Mouse (Mus musculus) megakaryocyte, embryonic 14.5 days (primary cell): ENCODE measurements around the gene Mchr1. TPM values are rescaled to one million over a fixed set of nuclear protein-coding genes. Genes with fewer than 3 reads are reported as not detected.

Experiments
- H3K27me3 ChIP-seq: replicated peaks from 2 replicates; pipeline ENCODE3; 2012; ENCODE audit warnings: inconsistent platforms
- H3K36me3 ChIP-seq: replicated peaks from 2 replicates; pipeline ENCODE3; 2012; ENCODE audit warnings: low read length, inconsistent platforms, mixed read lengths
- H3K4me1 ChIP-seq: 2 replicates; pipeline ENCODE4 v1.6.1; 2012; ENCODE audit warnings: inconsistent platforms
- H3K4me3 ChIP-seq: replicated peaks from 2 replicates; pipeline ENCODE3; 2012; ENCODE audit warnings: moderate library complexity, mild to moderate bottlenecking, inconsistent platforms
- H3K9me3 ChIP-seq: 2 replicates; pipeline ENCODE4 v1.6.1; 2012; ENCODE audit warnings: inconsistent platforms
- FLI1 ChIP-seq: IDR thresholded peaks from 2 replicates; pipeline ENCODE4 v1.6.1; 2012; ENCODE audit warnings: low read length, inconsistent platforms, mixed read lengths
- GATA1 ChIP-seq: IDR thresholded peaks from 3 replicates; pipeline ENCODE4 v1.6.1; 2012; ENCODE audit warnings: mixed read lengths, low read length, inconsistent platforms, borderline replicate concordance
- polyA plus RNA-seq: library from polyadenylated mRNA; stranded (reverse); fragments of >175 nt; gene quantifications from 2 replicates; pipeline ENCODE4 v1.2.3, GENCODE M21; 2012; ENCODE audit warnings: low replicate concordance; ENCODE audit not compliant: insufficient read depth

Gene Mchr1
- polyA plus RNA-seq, 1 experiment, result not detected

DNA sequence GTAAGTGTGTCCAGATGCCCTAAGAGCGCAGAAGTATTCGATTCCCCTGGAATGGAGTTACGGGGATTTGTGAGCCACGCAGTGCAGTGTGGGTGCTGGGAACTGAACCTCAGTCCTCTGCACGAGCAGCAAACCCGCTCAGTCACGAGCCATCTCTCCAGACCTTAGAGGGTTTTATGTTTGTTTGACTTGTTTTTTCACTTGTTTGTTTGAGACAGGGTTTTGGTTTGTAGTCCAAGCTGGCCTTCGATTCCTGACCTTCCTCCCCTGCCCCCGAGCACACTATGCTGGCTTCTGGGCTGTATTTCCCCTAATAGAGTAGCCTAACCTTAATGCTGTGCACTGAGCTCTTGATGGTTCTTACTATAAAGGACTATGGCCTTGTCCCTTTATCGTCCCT lies 10.3 kb upstream of the Mchr1 start:
- H3K9me3 ChIP-seq, result no peaks in the 10 kb centered on the region
- peaks cover 52% of the 10 kb centered on the region for H3K27me3 ChIP-seq
- H3K4me1 ChIP-seq, result no peaks in the 10 kb centered on the region
- no peaks in the 10 kb centered on the region for H3K36me3 ChIP-seq
- H3K4me3 ChIP-seq, result no peak overlapping the region
- TF ChIP-seq FLI1 (no peak), GATA1 (no peak)

DNA sequence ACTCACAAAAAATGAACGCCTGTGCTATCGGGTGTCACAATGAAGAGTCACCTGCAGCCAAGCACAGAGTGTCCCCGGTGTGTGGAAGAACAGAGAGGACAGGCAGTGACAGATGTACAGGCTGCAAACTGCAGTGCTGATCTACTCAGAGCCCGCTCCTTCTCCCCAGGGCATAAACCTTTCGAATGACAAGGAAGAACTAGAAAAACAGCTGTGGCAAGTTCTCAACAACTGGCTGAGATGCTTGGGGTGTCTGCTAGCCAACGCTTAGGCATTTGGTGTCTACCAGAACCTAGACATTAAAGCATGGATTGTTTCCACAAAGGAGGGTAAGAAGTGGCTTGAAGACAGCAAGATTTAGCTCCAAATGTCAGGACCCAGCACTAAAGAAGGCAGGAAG lies 9.6 kb upstream of the Mchr1 start:
- H3K4me1 ChIP-seq, result peaks cover under 1% of the 10 kb centered on the region; the same call in 1 of the 2 replicates
- H3K9me3 ChIP-seq, result no peaks in the 10 kb centered on the region
- H3K4me3 ChIP-seq, result no peak overlapping the region
- H3K27me3 ChIP-seq, result peaks cover 56% of the 10 kb centered on the region
- no peaks in the 10 kb centered on the region for H3K36me3 ChIP-seq
- no peak for TF ChIP-seq FLI1
- TF ChIP-seq GATA1, result no peak

DNA sequence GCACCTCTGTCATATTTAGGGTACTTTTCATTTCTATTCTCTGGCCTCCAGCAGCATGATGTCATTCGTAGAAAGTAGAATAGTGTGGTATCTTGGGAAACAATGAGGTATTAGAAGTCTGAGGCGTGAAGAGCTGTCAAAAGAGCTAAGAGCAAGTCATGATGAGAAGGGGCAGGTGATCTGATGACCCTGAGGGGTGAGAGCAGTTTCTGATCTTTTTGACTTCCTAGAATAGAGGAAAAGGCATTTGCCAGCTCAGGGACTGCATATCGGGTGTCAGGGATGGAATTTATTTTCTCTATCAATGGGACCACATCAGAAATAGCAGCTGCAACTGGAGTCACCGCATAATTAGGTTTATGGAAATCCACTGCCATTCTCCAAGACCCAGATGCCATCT lies 8.5 kb upstream of the Mchr1 start:
- H3K36me3 ChIP-seq, result no peaks in the 10 kb centered on the region
- H3K9me3 ChIP-seq, result no peaks in the 10 kb centered on the region
- H3K4me1 ChIP-seq, result peaks cover 6% of the 10 kb centered on the region; the same call in 1 of the 2 replicates
- H3K27me3 ChIP-seq, result peaks cover 58% of the 10 kb centered on the region
- TF ChIP-seq FLI1 (no peak), GATA1 (no peak)
- H3K4me3 ChIP-seq, result no peak overlapping the region

DNA sequence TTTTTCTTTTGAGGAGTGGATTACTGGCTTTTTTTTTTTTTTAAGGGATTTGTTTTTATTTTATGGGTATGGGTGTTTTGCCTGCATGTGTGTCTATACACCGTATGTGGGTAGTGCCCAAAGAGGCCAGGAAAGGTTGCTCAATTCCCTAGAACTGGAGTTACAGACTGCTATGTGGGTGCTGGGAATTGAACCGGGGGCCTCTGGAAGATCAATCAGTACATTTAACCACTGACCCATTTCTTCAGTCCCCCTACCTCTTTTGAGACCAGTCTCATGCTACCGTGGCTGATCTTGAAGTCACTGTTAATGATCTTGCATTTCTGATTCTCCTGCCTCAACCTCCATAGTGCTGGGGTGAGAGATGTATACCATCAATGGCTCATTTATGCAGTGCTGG lies 8.0 kb upstream of the Mchr1 start:
- no peaks in the 10 kb centered on the region for H3K9me3 ChIP-seq
- H3K4me3 ChIP-seq, result no peak overlapping the region
- H3K4me1 ChIP-seq, result peaks cover 6% of the 10 kb centered on the region; the same call in 1 of the 2 replicates
- peaks cover 57% of the 10 kb centered on the region for H3K27me3 ChIP-seq
- TF ChIP-seq GATA1 (no peak), FLI1 (no peak)
- no peaks in the 10 kb centered on the region for H3K36me3 ChIP-seq

DNA sequence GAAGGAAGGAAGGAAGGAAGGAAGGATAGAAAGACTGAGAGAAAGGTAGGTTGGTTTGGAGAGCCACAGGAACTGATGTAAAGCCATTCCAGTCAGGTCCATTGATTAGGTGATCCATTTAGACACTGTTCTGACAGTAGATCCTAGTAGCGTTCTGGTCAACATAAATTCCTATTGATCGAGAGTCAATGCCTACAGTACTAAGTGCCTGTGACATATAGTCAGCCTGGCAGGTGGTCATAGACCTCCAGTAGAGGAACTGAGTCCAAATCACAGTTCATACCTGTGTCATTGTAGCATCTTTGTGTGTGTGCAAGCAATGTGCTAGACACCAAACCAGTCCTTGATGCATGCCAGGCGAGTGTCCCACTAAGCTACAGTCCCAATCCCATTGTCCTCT lies 7.0 kb upstream of the Mchr1 start:
- Histone ChIP-seq H3K4me1 (peaks cover 6% of the 10 kb centered on the region; the same call in 1 of the 2 replicates), H3K27me3 (peaks cover 59% of the 10 kb centered on the region), H3K9me3 (no peaks in the 10 kb centered on the region), H3K36me3 (no peaks in the 10 kb centered on the region), H3K4me3 (no peak overlapping the region)
- TF ChIP-seq GATA1 (no peak), FLI1 (no peak)

DNA sequence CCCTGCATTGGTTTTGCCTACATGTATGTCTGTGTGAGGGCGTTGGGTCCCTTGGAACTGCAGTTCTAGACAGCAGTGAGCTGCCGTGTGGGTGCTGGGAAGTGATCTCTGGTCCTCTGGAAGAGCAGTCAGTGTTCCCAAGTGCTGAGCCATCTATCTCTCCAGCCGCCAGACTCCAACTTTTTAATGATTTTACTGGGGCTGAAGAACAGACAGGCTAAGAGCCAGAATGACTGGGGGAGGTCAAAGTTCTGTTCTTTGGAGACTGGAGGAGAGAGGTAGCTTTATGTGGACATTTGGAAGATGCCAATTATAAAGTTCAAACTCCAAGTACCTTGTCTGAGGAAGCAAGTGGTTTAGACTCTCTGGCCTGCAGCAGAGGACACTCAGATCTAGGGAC lies 5.5 kb upstream of the Mchr1 start:
- no peaks in the 10 kb centered on the region for H3K36me3 ChIP-seq
- H3K9me3 ChIP-seq, result no peaks in the 10 kb centered on the region
- TF ChIP-seq FLI1, result no peak
- peaks cover 71% of the 10 kb centered on the region for H3K27me3 ChIP-seq
- no peak overlapping the region for H3K4me3 ChIP-seq
- peaks cover 16% of the 10 kb centered on the region for H3K4me1 ChIP-seq

DNA sequence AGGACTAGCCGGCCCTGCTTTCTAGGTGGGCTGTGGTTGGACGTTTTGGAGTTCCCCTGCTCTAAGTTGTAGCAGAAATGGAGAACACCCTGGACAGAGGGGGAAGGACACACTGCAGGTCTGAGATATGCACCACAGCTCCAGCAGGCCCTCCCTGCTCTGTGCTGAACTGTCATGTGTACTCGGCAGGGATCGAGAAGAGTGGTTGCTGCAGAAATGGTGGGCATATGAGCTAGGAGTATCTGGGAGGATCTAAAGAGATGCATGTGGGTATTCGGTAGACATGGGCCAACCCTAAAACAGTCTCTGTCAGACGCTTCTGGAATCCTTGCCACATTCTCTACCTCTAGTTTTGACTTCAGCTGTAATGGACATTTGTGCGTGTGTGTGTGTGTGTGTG lies 4.0 kb upstream of the Mchr1 start:
- TF ChIP-seq GATA1, result no peak
- TF ChIP-seq FLI1, result no peak

DNA sequence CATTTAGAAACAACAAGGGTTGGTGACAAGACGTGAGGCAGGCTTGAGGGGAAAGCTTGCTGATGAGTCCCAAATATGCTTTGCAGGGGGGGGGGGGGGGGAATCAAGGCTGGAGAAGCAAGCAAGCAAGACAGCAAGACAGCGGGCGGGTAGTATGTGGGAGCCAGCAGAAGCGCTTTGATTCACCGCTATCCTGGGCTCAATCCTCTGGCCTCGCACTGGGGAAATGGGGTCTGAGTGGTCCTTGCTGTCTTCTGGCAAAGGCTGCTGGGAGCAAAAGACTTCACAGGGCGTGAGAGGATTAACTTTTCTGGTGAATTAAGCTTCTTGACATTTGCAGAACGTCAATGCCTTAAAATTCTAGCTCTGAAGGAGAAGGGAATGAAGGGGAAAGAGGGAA lies 763 bp downstream of the Mchr1 start:
- H3K4me3 ChIP-seq, result no peak overlapping the region

More for the DNA sequence above, 4.0 kb upstream of the Mchr1 start:
- Histone ChIP-seq H3K36me3 (no peaks in the 10 kb centered on the region), H3K9me3 (no peaks in the 10 kb centered on the region), H3K4me3 (no peak overlapping the region), H3K27me3 (peaks cover 74% of the 10 kb centered on the region), H3K4me1 (peaks cover 24% of the 10 kb centered on the region)

DNA sequence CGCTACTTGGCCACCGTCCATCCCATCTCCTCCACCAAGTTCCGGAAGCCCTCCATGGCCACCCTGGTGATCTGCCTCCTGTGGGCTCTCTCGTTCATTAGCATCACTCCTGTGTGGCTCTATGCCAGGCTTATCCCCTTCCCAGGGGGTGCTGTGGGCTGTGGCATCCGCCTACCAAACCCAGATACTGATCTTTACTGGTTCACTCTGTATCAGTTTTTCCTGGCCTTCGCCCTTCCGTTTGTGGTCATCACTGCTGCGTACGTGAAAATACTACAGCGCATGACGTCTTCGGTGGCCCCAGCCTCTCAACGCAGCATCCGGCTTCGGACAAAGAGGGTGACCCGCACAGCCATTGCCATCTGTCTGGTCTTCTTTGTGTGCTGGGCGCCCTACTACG lies 2.2 kb downstream of the Mchr1 start:
- TF ChIP-seq FLI1 (no peak), GATA1 (no peak)
- H3K36me3 ChIP-seq, result no peaks in the 10 kb centered on the region
- H3K27me3 ChIP-seq, result peaks cover 82% of the 10 kb centered on the region
- peaks cover 17% of the 10 kb centered on the region for H3K4me1 ChIP-seq
- no peak overlapping the region for H3K4me3 ChIP-seq
- no peaks in the 10 kb centered on the region for H3K9me3 ChIP-seq

More for the DNA sequence above, 763 bp downstream of the Mchr1 start:
- H3K4me1 ChIP-seq, result peaks cover 20% of the 10 kb centered on the region
- no peaks in the 10 kb centered on the region for H3K36me3 ChIP-seq
- H3K9me3 ChIP-seq, result no peaks in the 10 kb centered on the region
- H3K27me3 ChIP-seq, result peaks cover 83% of the 10 kb centered on the region
- TF ChIP-seq FLI1 (no peak), GATA1 (no peak)

DNA sequence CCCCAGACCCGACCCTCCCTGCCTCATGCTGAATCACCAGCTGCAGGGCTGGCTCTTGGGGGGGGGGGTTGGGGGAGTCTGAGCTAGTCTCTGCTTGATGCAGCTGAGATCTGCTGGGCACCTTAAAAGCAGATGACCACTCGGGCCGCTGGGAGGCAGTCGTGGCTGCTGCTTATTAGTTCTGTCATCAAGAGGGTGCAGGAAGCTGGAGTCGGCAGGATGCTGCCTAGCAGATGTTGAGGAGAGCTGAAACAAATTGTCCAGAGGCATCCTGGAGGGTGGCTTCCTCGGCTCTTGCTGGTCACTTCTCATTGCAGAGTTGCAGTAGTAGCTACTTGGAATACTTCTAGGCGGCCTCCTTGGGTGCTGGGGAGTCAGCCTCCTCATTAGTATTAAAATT lies 4.0 kb downstream of the Mchr1 start:
- Histone ChIP-seq H3K27me3 (peaks cover 72% of the 10 kb centered on the region), H3K4me1 (peaks cover 12% of the 10 kb centered on the region), H3K9me3 (peaks cover 4% of the 10 kb centered on the region), H3K36me3 (no peaks in the 10 kb centered on the region), H3K4me3 (no peak overlapping the region)
- TF ChIP-seq FLI1 (no peak), GATA1 (no peak)

DNA sequence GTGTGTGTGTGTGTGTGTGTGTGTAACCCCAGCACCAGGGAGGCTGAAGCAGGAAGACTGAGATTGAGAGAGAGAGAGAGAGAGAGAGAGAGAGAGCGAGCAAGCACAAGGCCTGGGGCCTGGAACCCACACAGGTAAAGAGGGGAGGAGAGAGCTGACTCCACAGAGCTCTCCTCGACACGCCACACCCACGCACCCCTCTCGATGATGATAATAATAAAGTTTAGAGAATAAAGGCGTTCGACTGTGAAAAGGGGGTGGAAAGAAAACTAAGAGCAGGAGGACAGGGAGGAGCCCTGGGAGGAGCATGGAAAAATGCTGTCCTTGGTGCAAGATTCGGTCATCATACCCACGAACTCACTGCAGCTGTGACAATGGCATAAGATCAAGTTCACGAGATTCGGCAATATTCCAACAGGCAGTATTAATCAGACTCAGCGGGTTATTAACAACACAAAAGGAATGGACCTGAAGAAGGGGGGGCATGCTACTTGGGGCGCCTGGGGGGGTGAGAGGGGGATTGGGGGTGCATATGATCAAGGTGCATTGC lies 4.6 kb downstream of the Mchr1 start:
- TF ChIP-seq GATA1 (no peak), FLI1 (no peak)
- H3K36me3 ChIP-seq, result no peaks in the 10 kb centered on the region
- peaks cover 66% of the 10 kb centered on the region for H3K27me3 ChIP-seq
- peaks cover 7% of the 10 kb centered on the region for H3K4me1 ChIP-seq
- no peak overlapping the region for H3K4me3 ChIP-seq
- H3K9me3 ChIP-seq, result peaks cover 10% of the 10 kb centered on the region
